Mouse (Mus musculus) neural tube, embryonic 13.5 days (tissue): ENCODE data around the gene Pnrc1. TPM values are rescaled to one million over a fixed set of nuclear protein-coding genes. Genes with fewer than 3 reads are reported as not detected.
A peak's percentile ranks its signal among the peaks of the same experiment; 100 is the strongest.

ENCODE experiments used
- ATAC-seq: fragments of 200-750 bp; cut with Nextera tagmentation; 2 replicates; pipeline ENCODE4 v1.8.0; 2017; ENCODE audit warnings: low read depth, mild to moderate bottlenecking, moderate TSS enrichment, moderate library complexity
- H3K27ac ChIP-seq: fragments of 300-500 bp; sonication (generic); replicated peaks from 2 replicates; pipeline ENCODE4 v1.5.1; 2015; ENCODE audit warnings: moderate library complexity, mild to moderate bottlenecking, inconsistent platforms
- H3K27me3 ChIP-seq: fragments of 300-500 bp; sonication (generic); 2 replicates; pipeline ENCODE4 v1.6.1; 2015; ENCODE audit warnings: mild to moderate bottlenecking, inconsistent platforms
- H3K36me3 ChIP-seq: fragments of 300-500 bp; sonication (generic); 2 replicates; pipeline ENCODE4 v1.6.1; 2015; ENCODE audit warnings: mild to moderate bottlenecking, inconsistent platforms
- H3K4me1 ChIP-seq: fragments of 300-500 bp; sonication (generic); replicated peaks from 2 replicates; pipeline ENCODE4 v1.6.1; 2015; ENCODE audit warnings: inconsistent platforms
- H3K4me2 ChIP-seq: fragments of 300-500 bp; sonication (generic); 2 replicates; pipeline ENCODE4 v1.6.1; 2015; ENCODE audit warnings: inconsistent platforms, mild to moderate bottlenecking, moderate library complexity
- H3K4me3 ChIP-seq: fragments of 300-500 bp; sonication (generic); 2 replicates; pipeline ENCODE4 v1.5.1; 2015; ENCODE audit warnings: mild to moderate bottlenecking, inconsistent platforms
- H3K9ac ChIP-seq: fragments of 300-500 bp; sonication (generic); 2 replicates; pipeline ENCODE4 v1.6.1; 2015; ENCODE audit warnings: moderate library complexity, mild to moderate bottlenecking, inconsistent platforms
- H3K9me3 ChIP-seq: fragments of 300-500 bp; sonication (generic); 2 replicates; pipeline ENCODE4 v1.6.1; 2016; ENCODE audit warnings: inconsistent platforms
- WGBS: fragments of 180-500 bp; shearing (Covaris S2); methylation state at CpG from one replicate; pipeline ENCODE4 v1.1.7; 2015; 5-methylcytosine and 5-hydroxymethylcytosine counted together
- polyA plus RNA-seq: library from polyadenylated mRNA; unstranded; fragments of >200 nt; fragmentation: Nextera tagmentation; extraction: Ambion mirVana; gene quantifications from 2 replicates; pipeline ENCODE4 v1.2.1, GENCODE M21; 2015

The Pnrc1 gene
- polyA plus RNA-seq, 1 experiment from 2014 or later = 71.4 TPM

DNA sequence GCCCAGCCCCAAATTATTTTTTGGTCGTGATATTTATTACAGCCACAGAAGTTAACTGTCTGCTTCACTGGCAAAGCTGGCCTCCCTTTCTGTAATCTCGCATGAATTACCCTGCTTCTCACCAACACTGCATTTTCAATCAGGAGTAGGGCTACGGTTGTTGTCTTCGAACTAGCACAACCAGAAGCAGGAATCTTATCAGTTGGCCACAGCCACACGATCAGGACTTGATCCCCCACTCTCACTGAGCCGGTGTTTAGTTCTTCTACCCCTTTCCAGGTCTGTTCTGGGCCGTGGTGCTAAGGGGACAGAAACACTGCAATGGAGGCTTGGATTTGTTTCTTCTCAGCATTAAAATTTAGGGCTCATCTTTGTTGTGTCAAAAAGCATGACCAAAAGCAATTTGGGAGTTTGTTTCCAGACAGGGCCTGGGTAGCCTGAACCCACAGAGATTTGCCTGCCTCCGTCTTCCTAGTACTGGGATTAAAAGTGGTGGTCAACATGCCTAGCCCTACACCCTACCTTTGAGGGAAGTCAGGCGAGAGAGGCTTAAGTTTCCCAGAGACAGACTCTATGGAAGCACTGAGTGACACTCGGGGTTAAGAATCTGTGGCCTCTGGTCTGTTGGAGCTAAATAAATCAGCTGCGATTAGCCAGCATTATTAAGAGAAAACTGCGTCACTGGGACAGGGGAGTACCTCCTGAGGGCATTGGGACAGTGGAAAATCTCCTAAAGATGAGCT lies 46.8 kb downstream of the Pnrc1 start:
- Histone ChIP-seq H3K36me3 (peaks cover 40% of the 10 kb centered on the region), H3K4me2 (no peak overlapping the region), H3K27me3 (no peaks in the 10 kb centered on the region), H3K4me3 (no peak overlapping the region), H3K27ac (no peak overlapping the region), H3K9ac (no peak overlapping the region), H3K9me3 (no peaks in the 10 kb centered on the region), H3K4me1 (peaks cover 37% of the 10 kb centered on the region)
- no peak for ATAC-seq
- 79% methylated on average over 12 of the region's 12 CpGs for WGBS

DNA sequence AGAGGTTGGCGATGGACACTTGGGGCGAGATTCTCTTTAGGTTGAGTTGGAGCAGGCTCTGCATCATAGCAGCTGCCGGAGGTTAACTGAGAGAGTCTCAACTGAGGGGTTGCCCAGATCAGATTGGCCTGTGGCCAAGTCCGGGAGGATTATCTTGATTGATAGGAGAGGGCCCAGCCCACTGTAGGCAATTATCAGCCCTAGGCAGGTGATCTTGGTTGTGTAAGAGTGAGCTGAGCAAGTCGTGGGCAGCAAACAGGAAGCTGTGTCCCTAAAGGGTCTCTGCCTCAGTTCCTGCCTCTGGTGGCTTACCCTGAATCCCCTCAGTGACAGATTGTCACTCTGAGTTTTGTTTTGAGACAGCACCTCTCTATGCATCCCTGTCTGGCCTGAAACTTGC lies 47.4 kb downstream of the Pnrc1 start:
- H3K4me3 ChIP-seq = no peak overlapping the region

DNA sequence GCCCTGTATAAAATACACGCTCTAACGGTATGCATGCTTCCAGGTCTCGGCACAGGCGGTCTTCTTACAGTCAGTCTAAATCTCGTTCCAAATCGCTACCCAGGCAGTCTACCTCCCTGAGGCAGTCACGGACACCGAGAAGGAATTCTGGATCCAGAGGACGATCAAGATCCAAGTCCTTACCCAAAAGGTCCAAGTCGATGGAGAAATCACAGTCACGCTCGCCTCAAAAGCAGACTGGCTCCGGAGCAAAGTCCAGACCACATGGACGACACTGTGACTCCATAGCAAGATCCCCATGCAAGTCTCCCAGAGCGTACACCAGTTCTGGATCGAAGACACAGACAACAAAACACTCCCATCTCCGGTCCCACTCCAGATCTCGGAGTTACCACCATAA lies 59.1 kb downstream of the Pnrc1 start:
- no peaks in the 10 kb centered on the region for H3K4me1 ChIP-seq
- H3K9me3 ChIP-seq = no peaks in the 10 kb centered on the region
- H3K4me2 ChIP-seq = no peak overlapping the region
- no peaks in the 10 kb centered on the region for H3K27me3 ChIP-seq
- no peak for ATAC-seq
- peaks cover 27% of the 10 kb centered on the region for H3K36me3 ChIP-seq
- WGBS = 88% methylated on average over 18 of the region's 18 CpGs
- H3K9ac ChIP-seq = no peak overlapping the region
- no peak overlapping the region for H3K4me3 ChIP-seq
- H3K27ac ChIP-seq = no peak overlapping the region

More for the DNA sequence above, 47.4 kb downstream of the Pnrc1 start:
- H3K4me2 ChIP-seq = no peak overlapping the region
- ATAC-seq = no peak
- peaks cover 37% of the 10 kb centered on the region for H3K4me1 ChIP-seq
- H3K9ac ChIP-seq = no peak overlapping the region
- no peaks in the 10 kb centered on the region for H3K27me3 ChIP-seq
- 70% methylated on average over 5 of the region's 5 CpGs for WGBS
- no peaks in the 10 kb centered on the region for H3K9me3 ChIP-seq
- no peak overlapping the region for H3K27ac ChIP-seq
- peaks cover 40% of the 10 kb centered on the region for H3K36me3 ChIP-seq

DNA sequence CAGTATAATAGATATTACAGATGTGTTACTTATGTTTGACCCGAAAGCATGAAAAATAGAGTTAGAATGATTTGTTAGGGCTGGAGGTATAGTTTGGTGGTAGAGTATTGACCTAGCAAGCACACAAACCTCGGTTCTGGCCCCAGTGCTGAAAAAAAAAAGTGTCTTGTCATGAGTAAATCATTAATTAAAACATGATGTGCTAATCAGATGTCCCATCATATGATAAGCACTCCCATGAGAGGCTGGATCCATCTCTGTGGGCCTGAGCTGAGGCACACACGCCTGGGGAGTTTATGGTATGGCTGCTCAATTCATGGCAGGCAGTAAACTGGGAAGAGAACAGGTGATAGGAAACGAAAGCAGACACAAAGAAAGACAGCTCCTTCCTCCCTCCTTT lies 60.3 kb downstream of the Pnrc1 start:
- ATAC-seq = no peak
- H3K4me2 ChIP-seq = no peak overlapping the region
- no peak overlapping the region for H3K4me3 ChIP-seq
- H3K9ac ChIP-seq = no peak overlapping the region
- H3K27ac ChIP-seq = no peak overlapping the region
- H3K36me3 ChIP-seq = peaks cover 30% of the 10 kb centered on the region
- 67% methylated on average over 4 of the region's 4 CpGs for WGBS
- no peaks in the 10 kb centered on the region for H3K9me3 ChIP-seq
- H3K4me1 ChIP-seq = no peaks in the 10 kb centered on the region
- no peaks in the 10 kb centered on the region for H3K27me3 ChIP-seq

DNA sequence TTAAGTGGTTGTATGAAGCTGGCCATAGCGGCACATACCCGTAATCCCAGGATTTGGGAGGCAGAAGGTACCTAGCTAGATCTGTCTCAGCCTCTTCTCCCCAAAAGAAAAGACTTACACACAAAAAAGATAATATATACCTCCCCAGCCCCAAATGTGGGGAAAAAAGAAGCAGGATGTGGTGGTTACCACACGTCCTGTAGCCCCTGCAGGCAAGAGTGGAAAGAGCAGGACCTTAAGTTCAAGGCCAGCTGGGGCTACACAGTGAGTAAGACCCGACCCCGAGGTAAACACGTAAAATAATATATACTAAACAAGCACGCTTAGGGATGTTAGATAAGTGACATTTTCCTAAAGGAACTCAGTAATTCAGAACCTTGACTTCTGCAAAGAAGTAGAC lies 62.8 kb downstream of the Pnrc1 start:
- 89% methylated on average over 7 of the region's 7 CpGs for WGBS
- Histone ChIP-seq H3K36me3 (peaks cover 23% of the 10 kb centered on the region), H3K27ac (no peak overlapping the region), H3K9ac (no peak overlapping the region), H3K27me3 (no peaks in the 10 kb centered on the region), H3K4me1 (no peaks in the 10 kb centered on the region), H3K4me3 (no peak overlapping the region), H3K9me3 (no peaks in the 10 kb centered on the region), H3K4me2 (no peak overlapping the region)
- no peak for ATAC-seq

DNA sequence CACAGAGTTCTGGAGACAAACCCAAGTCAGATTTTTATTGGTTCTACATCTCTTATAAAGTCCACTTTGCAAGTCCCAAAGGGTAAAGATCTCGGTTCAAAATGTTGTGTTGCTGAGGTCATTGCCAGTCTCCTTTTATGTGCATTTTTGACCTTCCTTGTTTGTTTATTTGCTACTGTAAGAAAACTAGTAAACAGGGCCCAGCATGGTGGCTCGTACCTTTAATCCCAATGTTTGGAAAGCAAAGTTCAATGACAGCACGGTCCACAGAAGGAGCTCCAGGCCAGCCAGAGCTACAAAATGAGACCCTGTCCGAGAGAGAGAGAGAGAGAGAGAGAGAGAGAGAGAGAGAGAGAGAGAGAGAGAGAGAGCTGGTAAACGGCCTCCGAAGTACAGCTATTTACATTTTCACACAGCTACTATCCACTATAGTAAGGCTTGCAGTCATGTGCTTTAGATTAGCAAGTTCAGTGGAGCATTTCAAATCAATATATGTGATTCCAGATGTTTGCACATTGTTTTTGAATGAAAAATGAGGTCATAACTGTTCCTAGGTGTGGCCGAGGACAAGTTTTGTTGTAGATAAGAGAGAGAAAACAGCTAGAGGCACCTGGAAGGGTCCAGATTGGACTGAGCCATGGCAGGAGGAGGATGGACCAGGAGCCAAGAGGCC lies 65.8 kb downstream of the Pnrc1 start:
- Histone ChIP-seq H3K4me2 (no peak overlapping the region), H3K27me3 (no peaks in the 10 kb centered on the region), H3K27ac (no peak overlapping the region), H3K4me3 (no peak overlapping the region), H3K4me1 (peaks cover 5% of the 10 kb centered on the region), H3K9me3 (no peaks in the 10 kb centered on the region), H3K9ac (no peak overlapping the region), H3K36me3 (peaks cover 10% of the 10 kb centered on the region)
- WGBS = 81% methylated on average over 7 of the region's 7 CpGs
- no peak for ATAC-seq

DNA sequence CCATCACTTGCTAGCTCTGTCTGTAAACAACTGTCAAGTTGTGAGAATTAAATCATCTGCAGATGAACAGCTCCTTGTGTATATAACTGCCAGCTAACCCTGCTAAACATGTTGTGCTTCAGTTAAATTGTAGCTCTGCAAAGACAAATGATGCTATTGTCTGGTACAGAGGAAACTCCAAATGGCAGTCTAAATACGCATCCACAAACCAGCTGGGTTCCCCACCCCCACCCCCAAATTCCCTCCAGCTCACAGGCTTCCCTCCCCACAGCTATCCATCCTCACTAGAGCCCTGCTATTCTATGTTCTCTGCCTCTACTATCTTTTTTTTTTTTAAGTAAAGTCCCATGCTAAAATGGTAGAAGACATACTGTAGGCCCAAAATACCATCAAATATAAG lies 68.1 kb downstream of the Pnrc1 start:
- no peak overlapping the region for H3K9ac ChIP-seq
- H3K4me2 ChIP-seq = no peak overlapping the region
- H3K27ac ChIP-seq = no peak overlapping the region
- ATAC-seq = no peak
- no peaks in the 10 kb centered on the region for H3K27me3 ChIP-seq
- 23% methylated on average over 1 of the region's 1 CpGs for WGBS
- H3K9me3 ChIP-seq = no peaks in the 10 kb centered on the region
- H3K4me1 ChIP-seq = peaks cover 5% of the 10 kb centered on the region
- H3K4me3 ChIP-seq = no peak overlapping the region
- peaks cover 10% of the 10 kb centered on the region; the same call in 1 of the 2 replicates for H3K36me3 ChIP-seq

DNA sequence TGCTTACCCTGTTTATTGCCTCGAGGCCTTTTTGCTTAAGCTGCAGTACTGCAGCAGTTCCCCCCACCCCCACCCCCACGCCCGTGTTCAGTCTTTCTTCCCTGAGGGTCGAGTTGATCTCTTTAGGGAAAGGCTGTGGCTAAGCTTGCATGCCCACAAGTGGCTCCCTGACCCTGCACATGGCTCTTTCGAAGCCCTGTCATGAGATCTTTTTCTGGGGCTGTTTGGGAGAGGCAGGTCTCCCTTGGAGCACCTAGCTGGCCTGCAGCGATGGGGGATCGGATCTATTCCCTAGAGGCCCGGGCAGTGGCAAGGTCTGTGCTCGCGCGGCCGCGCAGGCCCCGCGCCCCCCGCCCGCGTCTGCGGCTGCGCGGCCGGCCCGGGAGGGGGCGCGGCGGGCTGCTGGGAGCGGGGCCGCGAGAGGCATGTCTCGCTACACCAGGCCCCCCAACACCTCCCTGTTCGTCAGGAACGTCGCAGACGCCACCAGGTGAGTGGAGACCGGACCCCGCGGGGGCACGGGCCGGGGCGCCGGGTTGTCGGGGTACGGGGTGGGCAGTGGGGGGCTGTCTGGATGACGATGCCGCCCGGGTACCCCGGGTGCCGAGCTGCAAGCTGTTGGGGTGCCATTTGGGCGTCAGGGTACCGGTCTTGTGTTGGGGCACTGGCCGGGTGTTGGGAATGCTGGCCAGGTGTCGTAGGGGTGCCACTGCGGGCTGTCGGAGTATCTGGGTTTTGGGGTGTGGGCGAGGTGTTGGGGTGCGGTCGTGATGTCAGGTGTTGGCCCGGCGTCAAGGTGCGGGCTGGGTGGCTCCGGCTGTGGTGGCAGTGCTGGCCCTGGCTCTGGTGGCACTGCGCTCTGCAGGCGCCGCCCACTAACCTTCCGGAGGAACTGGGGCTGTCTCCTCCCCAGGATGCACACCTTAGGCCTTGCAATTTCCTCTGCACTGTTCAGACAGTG lies 80.8 kb downstream of the Pnrc1 start, which contains the start of gene Srsf12:
Srsf12 (plus strand) TSS at position 111 of the 961 bp plus-strand sequence.
- Histone ChIP-seq H3K9me3 (no peaks in the 10 kb centered on the region), H3K4me3 (peak within 1 kb of the TSS; percentile 82), H3K4me2 (peak within 1 kb of the TSS; percentile 91), H3K4me1 (peaks cover 17% of the 10 kb centered on the region), H3K9ac (peak within 1 kb of the TSS; percentile 93), H3K27ac (peak within 1 kb of the TSS; percentile 86), H3K27me3 (0 out of 2 replicates have a peak, but pooled peaks cover 8% of the 10 kb centered on the region), H3K36me3 (0 out of 2 replicates have a peak, but pooled peaks cover 8% of the 10 kb centered on the region)
- peak; percentile 91 for ATAC-seq
- WGBS = 3% methylated on average over 64 of the region's 65 CpGs

DNA sequence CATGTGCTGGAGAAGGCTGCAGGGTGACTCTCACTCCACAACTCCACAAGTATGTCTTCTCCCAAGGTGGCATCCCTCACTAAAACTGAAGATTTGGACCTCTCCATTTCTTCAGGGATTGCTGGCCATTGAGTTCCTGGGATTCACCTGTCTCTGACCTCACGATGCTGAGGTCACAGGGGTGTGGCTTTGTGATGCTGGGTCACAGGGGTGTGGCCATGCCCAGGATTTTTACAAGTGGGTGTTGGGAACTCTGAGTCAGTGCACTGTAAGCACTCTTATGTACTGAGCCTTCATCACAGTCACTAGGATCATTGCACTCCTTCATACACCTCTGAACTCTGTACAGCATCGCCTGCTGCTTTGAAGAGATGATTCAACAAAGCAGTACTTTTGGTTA lies 82.4 kb downstream of the Pnrc1 start:
- Histone ChIP-seq H3K4me3 (no peak overlapping the region), H3K27ac (no peak overlapping the region), H3K4me1 (peaks cover 17% of the 10 kb centered on the region), H3K27me3 (0 out of 2 replicates have a peak, but pooled peaks cover 8% of the 10 kb centered on the region), H3K9me3 (no peaks in the 10 kb centered on the region), H3K9ac (no peak overlapping the region), H3K36me3 (0 out of 2 replicates have a peak, but pooled peaks cover 5% of the 10 kb centered on the region), H3K4me2 (no peak overlapping the region)
- WGBS = 77% methylated on average over 2 of the region's 2 CpGs
- no peak for ATAC-seq

DNA sequence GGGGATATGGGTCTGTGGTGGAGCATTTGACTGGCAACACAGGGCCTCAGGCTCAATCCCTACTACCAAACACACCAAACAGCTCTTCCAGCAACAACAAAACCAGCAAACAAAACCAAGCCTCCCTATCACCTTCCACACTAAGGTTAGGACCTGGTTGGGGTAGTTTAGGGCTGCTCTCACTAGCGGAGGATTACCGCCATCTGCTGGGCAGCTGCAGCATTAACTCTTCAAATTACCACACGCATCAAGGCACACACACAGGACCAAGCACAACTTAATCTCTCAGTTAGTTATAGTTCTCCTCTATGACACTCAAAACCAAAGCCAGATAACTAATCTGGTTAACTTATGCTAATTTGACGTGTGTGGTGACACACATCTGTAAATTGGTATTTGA lies 85.3 kb downstream of the Pnrc1 start:
- H3K36me3 ChIP-seq = no peaks in the 10 kb centered on the region
- peaks cover 7% of the 10 kb centered on the region for H3K4me1 ChIP-seq
- no peak overlapping the region for H3K4me2 ChIP-seq
- no peaks in the 10 kb centered on the region for H3K9me3 ChIP-seq
- no peak for ATAC-seq
- no peak overlapping the region for H3K4me3 ChIP-seq
- H3K9ac ChIP-seq = no peak overlapping the region
- 0 out of 2 replicates have a peak, but pooled peaks cover 8% of the 10 kb centered on the region for H3K27me3 ChIP-seq
- H3K27ac ChIP-seq = no peak overlapping the region
- WGBS = 4% methylated on average over 4 of the region's 4 CpGs

DNA sequence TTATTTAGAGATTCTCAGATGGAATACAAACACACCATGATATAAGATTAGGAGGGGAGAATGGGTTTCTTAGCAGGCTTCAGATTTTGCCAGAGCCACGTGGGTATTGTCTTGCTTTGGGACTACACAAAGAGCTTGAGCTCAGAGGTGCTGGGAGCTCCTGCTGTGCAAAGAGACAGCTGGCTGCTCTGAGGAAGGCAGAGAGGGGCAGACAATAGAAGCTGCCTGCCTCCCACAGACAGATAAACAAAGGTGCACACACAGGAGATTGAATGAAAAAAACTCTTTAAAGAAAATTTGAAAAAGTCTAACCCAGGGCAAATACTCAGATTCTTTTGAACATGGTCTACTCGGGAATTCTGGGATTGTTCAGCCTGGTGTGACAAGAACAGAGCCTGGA lies 91.8 kb downstream of the Pnrc1 start:
- ATAC-seq = no peak
- no peak overlapping the region for H3K9ac ChIP-seq
- H3K4me1 ChIP-seq = no peaks in the 10 kb centered on the region
- 7% methylated on average over 2 of the region's 2 CpGs for WGBS
- H3K27me3 ChIP-seq = no peaks in the 10 kb centered on the region
- no peak overlapping the region for H3K4me3 ChIP-seq
- no peaks in the 10 kb centered on the region for H3K36me3 ChIP-seq
- H3K27ac ChIP-seq = no peak overlapping the region
- no peaks in the 10 kb centered on the region for H3K9me3 ChIP-seq
- no peak overlapping the region for H3K4me2 ChIP-seq
